Mouse (Mus musculus) kidney, adult 2 months (tissue): ENCODE results near the gene Olfr551. TPM values are rescaled to one million over a fixed set of nuclear protein-coding genes. Genes with fewer than 3 reads are reported as not detected.
"Not testable (repeated sequence)": the region's sequence is repeated elsewhere in the genome, so short reads cannot be mapped to it uniquely, and the experiment has no call there.

Source experiments
- DNase-seq: peaks from one replicate; pipeline ENCODE4 v3.0.0; 2021
- H3K27ac ChIP-seq: fragments of 200-500 bp; 2 replicates; pipeline ENCODE4 v1.5.1; 2012; ENCODE audit warnings: low read depth, low read length, control low read depth, inconsistent platforms; ENCODE audit not compliant: insufficient read depth
- H3K27me3 ChIP-seq: fragments of 200-500 bp; replicated peaks from 2 replicates; pipeline ENCODE4 v1.6.1; 2012; ENCODE audit warnings: mild to moderate bottlenecking, moderate library complexity, low read length, inconsistent platforms; ENCODE audit not compliant: control insufficient read depth, insufficient read depth
- H3K36me3 ChIP-seq: fragments of 200-500 bp; 2 replicates; pipeline ENCODE4 v1.6.1; 2012; ENCODE audit warnings: mild to moderate bottlenecking, moderate library complexity, low read length, inconsistent platforms; ENCODE audit not compliant: control insufficient read depth, insufficient read depth
- H3K4me1 ChIP-seq: fragments of 200-500 bp; 2 replicates; pipeline ENCODE4 v1.6.1; 2011; ENCODE audit warnings: low read length; ENCODE audit not compliant: control insufficient read depth, insufficient read depth
- H3K4me3 ChIP-seq: fragments of 200-500 bp; 2 replicates; pipeline ENCODE4 v1.5.1; 2011; ENCODE audit warnings: mild to moderate bottlenecking, low read depth, low read length, control low read depth; ENCODE audit not compliant: insufficient read depth
- CTCF ChIP-seq: fragments of 200-500 bp; conservative IDR thresholded peaks from 2 replicates; pipeline ENCODE4 v1.5.1; 2011; ENCODE audit warnings: low read depth, mild to moderate bottlenecking, control low read depth, low read length, moderate library complexity, mixed read lengths; ENCODE audit not compliant: insufficient read depth, insufficient read length
- POLR2A ChIP-seq: fragments of 200-500 bp; IDR thresholded peaks from one replicate; pipeline ENCODE4 v1.6.1; 2011; ENCODE audit warnings: low read depth, low read length, control low read depth
- WGBS: fragments of 180-500 bp; shearing (Covaris S2); methylation state at CpG from one replicate; pipeline ENCODE4 v1.1.7; 2018; 5-methylcytosine and 5-hydroxymethylcytosine counted together
- polyA plus RNA-seq: library from polyadenylated mRNA; depleted of rRNA; stranded (reverse); fragments of >200 nt; gene quantifications from 2 replicates; pipeline ENCODE4 v1.2.3, GENCODE M21; 2012; rRNA removed

Olfr551 gene
- not detected in 2 replicates for polyA plus RNA-seq

DNA sequence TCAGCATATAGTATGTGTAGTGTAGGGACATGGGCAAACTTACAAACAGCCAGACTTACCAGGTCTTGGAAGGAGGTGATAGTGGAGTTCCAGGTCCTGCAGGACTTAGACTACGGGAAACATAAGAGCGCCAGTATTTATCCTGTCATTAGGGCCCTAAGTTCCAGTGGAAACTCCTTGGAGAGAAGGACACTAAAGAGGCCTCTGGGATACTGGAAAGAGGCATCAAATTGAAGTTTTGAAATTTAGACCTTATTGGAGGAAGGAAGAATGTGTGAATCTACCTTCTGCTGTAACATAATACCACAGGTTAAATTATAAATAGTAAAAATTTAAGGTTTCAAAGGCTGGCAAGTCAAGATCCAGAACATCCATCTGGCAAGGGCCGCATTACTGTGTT, at the start of gene Olfr551:
Olfr551 (minus strand) TSS at position 101 of the 400 bp plus-strand sequence.
- WGBS: 91% methylated on average over 3 of the region's 3 CpGs
- Histone ChIP-seq H3K27me3 (no peaks in the 10 kb centered on the region; the same call in 1 of the 2 replicates), H3K27ac (no peak within 1 kb of the TSS), H3K4me1 (no peaks in the 10 kb centered on the region), H3K36me3 (no peaks in the 10 kb centered on the region), H3K4me3 (no peak within 1 kb of the TSS)
- DNase-seq: no peak
- TF ChIP-seq CTCF (no peak), POLR2A (no peak)

DNA sequence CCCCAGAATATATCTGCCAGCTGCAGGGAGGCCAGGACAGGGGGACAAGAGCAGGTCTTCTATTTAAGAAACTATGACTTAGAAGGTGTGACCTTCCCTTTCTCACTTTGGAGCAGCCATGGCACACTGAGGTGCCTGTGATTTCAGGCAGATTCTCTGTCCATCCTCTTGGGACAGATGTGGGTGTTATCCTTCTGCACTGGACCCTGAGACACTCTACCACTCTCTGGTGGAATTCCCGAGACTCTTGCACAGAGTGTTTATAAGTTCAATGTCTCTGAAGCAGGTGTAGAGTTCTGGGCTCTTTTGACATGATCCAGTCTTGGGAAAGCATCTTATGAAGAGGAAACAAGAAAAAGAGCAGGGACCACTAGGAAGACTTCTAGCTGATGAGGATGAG, 46.4 kb upstream of the Olfr551 start, which contains the start of gene Olfr554:
Olfr554 (plus strand) TSS at position 301 of the 400 bp plus-strand sequence.
- no peaks in the 10 kb centered on the region for H3K4me1 ChIP-seq
- WGBS: 69% methylated on average over 1 of the region's 1 CpGs
- no peak within 1 kb of the TSS for H3K4me3 ChIP-seq
- no peak within 1 kb of the TSS for H3K27ac ChIP-seq
- no peaks in the 10 kb centered on the region for H3K27me3 ChIP-seq
- TF ChIP-seq POLR2A: no peak
- no peak for TF ChIP-seq CTCF
- no peaks in the 10 kb centered on the region for H3K36me3 ChIP-seq
- DNase-seq: no peak

GRCm38 (mm10) chr7:102636665-102637064, 45.0 kb upstream of the Olfr551 start:
- 35% methylated on average over 3 of the region's 3 CpGs for WGBS
- TF ChIP-seq POLR2A (no peak), CTCF (peak; percentile 35; the same call in 1 of the 2 replicates)
- no peaks in the 10 kb centered on the region for H3K36me3 ChIP-seq
- no peak overlapping the region for H3K4me3 ChIP-seq
- DNase-seq: peak; percentile 60
- H3K27me3 ChIP-seq: no peaks in the 10 kb centered on the region
- H3K27ac ChIP-seq: no peak overlapping the region
- no peaks in the 10 kb centered on the region for H3K4me1 ChIP-seq

- H3K4me3 ChIP-seq, DNase-seq, H3K36me3 ChIP-seq, H3K4me1 ChIP-seq, H3K27ac ChIP-seq, H3K27me3 ChIP-seq: not testable (repeated sequence)
- 90% methylated on average over 19 of the region's 19 CpGs for WGBS
Observed at GRCm38 (mm10) chr7:102620368-102620767, 28.7 kb upstream of the Olfr551 start.

DNA sequence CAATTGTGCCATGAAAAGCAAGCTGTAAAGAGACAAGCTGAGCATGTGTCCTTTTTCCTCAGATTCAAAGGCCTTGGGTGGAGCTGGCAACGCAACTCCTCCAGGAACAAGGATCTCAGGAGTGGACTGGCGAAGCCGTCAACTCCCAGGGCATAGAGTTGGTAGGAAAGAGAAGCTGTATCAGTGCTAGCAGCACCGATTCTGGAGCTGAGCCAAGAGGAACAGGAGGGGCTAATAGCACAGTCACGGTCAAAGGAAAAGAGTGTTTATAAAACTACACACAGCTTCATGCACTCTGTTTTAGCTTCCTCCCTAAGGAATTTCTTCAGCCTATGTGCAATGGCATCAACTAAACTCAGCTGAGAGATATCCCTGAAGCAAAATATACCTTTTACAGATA, 27.9 kb upstream of the Olfr551 start:
- Histone ChIP-seq H3K27ac (no peak overlapping the region), H3K4me1 (no peaks in the 10 kb centered on the region), H3K4me3 (no peak overlapping the region), H3K27me3 (no peaks in the 10 kb centered on the region), H3K36me3 (no peaks in the 10 kb centered on the region)
- WGBS: 46% methylated on average over 5 of the region's 5 CpGs
- TF ChIP-seq CTCF (no peak), POLR2A (no peak)
- DNase-seq: no peak

- no peaks in the 10 kb centered on the region for H3K36me3 ChIP-seq
- H3K27me3 ChIP-seq: no peaks in the 10 kb centered on the region
- no peak for DNase-seq
- no peak within 1 kb of the TSS for H3K27ac ChIP-seq
- no peak within 1 kb of the TSS for H3K4me3 ChIP-seq
- no peaks in the 10 kb centered on the region for H3K4me1 ChIP-seq
- no peak for TF ChIP-seq CTCF
- TF ChIP-seq POLR2A: no peak
Observed at GRCm38 (mm10) chr7:102618118-102618517, 26.4 kb upstream of the Olfr551 start, which contains the start of gene Olfr553. Gene Olfr553, minus strand, starts transcription at chr7:102618218.

GRCm38 (mm10) chr7:102597378-102598031, 5.8 kb upstream of the Olfr551 start, which contains the start of gene Olfr552:
Gene Olfr552, plus strand, starts transcription at chr7:102597770.
- no peaks in the 10 kb centered on the region for H3K36me3 ChIP-seq
- H3K4me3 ChIP-seq: no peak within 1 kb of the TSS
- no peak for DNase-seq
- WGBS: 70% methylated on average over 1 of the region's 1 CpGs
- H3K4me1 ChIP-seq: no peaks in the 10 kb centered on the region
- H3K27me3 ChIP-seq: no peaks in the 10 kb centered on the region; the same call in 1 of the 2 replicates
- no peak within 1 kb of the TSS for H3K27ac ChIP-seq
- TF ChIP-seq CTCF (no peak), POLR2A (no peak)
